Mouse (Mus musculus) mesoderm, embryonic 11.5 days (tissue): ENCODE data around the gene Nxpe4.
A peak's percentile ranks its signal among the peaks of the same experiment; 100 is the strongest.
"Not testable (repeated sequence)": the region's sequence is repeated elsewhere in the genome, so short reads cannot be mapped to it uniquely, and the experiment has no call there.

ENCODE experiments used
- DNase-seq: peaks from one replicate; pipeline ENCODE4 v3.0.0-alpha.2; 2012; ENCODE audit warnings: low read depth, low spot score

Gene Nxpe4

DNA sequence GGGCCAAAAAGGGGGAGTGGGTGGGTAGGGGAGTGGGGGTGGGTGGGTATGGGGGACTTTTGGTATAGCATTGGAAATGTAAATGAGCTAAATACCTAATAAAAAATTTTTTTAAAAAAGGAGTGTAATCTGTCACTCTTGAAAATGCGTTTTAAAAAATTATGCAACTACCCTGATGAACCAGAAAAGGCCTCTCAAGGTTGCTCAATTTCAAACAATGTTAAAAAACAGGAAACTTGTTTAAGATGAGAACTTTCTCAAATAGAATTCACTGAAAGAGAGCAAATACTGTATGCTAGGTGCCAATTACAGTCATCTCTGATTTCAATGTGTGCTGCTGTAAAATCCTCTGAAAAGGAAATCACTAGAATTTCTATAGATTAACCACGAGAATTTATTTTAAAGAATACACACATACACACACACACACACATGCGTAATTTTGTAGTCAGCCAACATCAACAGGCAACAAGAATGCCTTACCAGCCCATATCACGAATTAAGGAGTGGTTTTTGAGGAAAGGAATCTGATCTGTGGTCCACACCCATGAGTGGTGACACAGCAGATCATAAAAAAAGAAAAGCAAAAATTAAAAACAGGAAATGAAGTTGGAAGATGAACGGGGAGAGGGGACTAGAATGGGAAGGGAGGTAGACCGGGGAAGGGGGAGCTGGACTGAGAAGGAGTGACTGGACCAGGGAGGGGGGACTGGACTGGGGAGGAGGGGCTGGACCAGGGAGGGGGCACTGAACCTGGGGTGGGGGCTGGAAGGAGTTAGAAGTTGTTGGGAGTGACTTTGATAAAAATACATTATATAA, 248.6 kb downstream of the Nxpe4 start:
- no peak for DNase-seq

DNA sequence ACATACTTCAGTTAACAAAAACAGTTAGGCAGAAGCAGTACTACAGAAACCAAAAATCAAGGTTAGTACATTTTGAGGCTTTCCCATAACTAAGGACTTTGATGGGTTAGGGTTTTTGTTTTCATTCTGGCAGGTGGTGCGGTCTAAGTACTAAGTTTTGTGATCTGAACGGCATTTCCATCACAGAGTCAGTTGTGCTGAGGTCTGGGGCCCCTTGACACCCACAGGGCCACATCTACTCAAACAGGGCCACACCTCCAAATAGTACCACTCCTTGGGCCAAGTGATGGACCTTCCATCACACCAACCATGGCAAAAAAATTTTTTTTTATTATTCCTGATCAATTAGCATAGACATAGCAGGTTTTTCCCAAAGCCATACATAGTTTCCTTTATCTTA, 251.8 kb downstream of the Nxpe4 start:
- no peak for DNase-seq

DNA sequence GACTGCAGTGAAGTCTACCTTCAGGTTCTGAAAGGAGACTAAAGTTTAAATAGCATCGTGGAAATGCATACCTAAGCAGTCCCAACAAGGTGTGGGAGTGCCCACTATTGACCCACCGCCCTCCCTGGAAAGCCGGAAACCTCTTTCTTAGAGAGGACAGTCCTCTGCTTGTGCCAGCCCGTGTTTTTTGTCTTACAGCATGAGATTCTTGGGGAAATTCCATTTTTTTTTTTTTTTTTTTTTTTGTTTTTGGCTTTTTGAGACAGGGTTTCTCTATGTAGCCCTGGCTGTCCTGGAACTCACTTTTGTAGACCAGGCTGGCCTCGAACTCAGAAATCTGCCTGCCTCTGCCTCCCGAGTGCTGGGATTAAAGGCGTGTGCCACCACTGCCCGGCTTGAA, 255.5 kb downstream of the Nxpe4 start:
- not testable (repeated sequence) for DNase-seq

DNA sequence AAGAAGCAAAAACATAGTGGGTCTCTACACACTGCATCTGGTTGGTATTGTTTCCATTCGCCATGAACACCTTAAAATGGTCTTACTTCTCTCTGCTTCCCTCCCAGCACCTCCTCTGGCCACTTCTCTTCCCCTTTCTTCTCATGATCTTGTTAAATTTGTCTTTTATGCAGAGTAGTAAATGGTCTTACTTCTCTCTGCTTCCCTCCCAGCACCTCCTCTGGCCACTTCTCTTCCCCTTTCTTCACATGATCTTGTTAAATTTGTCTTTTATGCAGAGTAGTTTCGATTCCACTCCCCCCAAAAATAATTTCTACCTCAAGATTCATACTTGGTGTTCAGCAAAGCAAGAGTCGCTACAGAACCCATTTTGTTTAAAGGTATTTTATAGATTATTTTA, 256.2 kb downstream of the Nxpe4 start:
- no peak for DNase-seq

DNA sequence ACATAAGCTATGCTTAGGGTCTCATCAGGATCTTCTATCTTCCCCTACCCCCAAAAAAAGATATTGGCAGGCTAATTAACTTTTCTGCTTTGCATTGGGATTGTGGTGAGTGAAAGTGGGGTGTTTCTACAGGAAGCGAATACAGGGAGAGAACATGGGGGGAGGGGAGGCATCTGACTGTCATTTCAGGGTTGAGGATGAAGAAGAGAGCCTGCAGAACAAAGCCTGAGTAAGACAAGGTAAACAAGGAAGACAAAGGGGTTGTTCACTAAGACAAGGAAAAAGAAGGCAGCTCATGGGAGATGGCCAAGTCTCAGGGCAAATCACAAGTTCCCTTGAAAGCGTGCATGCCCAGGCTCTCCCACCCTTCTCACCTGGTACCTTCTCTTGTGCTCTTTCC, 256.6 kb downstream of the Nxpe4 start:
- DNase-seq, result no peak

DNA sequence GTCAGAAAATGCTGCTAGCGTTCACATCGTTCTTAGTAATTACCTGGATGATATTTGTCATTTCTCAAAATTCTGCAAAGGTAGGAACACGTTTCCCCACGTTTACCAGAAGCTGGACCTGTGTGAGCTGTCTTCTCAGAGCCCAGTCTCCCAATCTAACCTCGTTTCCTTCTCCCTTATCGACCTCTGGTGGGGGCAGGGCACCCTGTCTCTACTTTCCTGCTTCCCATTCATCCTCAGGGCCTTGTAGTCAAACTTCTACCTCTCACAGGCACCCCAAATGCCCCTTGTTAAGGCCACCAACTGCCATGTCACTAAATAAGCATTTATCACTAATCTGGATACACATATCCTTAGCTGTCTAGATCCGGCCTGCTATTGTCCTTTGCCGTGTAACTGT, 257.0 kb downstream of the Nxpe4 start:
- DNase-seq, result no peak

DNA sequence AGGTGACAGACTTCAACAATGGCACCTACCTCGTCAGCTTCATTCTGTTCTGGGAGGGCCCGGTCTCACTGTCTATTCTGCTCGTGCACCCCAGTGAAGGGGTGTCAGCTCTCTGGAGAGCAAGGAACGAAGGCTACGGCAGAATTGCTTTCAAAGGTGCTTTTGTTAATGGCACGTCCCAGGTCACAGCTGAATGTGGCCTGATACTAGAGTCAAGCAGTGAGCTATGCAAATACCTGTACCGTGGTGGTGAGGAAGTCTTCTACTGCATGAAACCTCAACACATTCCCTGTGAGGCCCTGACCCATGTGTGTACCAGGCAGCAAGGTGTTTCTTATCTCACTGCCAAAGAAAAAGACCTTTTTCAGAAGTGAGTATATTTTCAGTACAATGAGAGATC, 258.6 kb downstream of the Nxpe4 start:
- DNase-seq, result no peak

DNA sequence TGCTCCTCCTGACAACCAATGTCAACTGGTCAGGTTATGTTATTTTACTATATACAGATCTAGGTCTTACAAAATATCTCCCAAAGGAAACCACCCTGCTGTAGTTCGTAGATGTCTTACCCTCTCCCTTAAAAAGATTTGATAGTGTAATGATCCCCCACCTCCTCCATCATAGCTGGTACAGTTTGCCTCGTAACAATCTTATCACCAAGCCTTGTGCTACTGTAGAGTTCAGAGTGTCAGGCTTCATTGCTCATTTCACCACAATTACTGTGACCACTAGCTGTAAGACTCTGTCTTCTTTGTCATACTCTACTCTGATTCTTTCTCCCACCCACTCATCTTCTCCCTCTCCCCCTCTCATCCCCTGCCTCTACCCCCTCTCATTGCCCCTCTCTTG, 259.2 kb downstream of the Nxpe4 start:
- DNase-seq, result no peak

DNA sequence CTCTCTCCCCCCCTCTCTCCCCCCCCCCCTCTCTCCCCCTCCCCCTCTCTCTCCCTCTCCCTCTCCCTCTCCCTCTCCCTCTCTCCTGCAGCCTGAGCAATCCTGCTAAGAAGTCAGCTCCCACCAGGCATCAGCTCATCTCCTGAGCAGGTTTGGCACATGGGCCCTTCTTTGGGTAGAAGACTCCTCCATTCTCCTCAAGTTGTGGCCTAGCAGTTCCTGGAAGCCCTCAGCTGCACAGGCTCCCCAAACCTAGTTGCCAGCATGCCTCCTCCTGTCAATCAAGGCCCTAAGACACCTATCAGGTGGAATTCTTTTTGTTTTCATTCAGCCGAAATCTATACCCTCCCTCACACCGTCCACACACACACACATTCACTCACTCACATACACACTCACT, 259.7 kb downstream of the Nxpe4 start:
- DNase-seq, result no peak

DNA sequence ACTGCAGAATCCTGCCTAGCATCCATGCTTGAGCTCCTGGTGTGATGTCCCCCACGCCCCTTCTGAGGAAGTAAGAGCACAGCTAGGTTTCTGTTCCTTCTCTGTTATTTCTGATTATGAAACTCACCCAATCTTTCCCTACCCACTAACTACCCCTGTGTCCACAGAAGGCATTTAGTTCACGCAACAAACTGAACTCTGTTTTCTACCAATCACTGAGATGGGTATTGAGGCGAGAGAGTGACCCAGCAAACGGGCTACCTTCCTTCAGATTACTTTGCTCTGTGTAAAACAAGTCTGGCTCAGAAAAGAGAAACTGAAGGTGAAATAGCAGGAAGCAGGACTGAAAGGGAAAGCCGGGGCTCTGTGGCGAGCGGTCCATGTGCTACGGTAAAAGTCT, 260.6 kb downstream of the Nxpe4 start:
- no peak for DNase-seq

DNA sequence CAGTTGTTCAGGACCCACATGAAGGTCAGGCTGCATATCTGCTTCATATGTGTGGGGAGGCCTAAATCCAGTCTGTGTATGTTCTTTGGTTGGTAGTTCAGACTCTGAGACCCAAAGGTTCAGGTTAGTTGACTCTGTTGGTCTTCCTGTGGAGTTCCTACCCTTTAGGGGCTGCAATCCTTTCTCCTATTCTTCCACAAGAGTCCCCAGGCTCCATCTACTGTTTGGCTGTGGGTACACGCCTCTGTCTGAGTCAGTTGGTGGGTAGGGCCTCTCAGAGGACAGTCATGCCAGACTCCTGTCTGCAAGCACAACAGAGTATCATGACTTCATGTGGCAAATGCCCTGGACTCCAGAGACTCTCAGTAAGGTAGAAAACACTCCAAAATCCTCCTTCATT, 261.4 kb downstream of the Nxpe4 start:
- no peak for DNase-seq

DNA sequence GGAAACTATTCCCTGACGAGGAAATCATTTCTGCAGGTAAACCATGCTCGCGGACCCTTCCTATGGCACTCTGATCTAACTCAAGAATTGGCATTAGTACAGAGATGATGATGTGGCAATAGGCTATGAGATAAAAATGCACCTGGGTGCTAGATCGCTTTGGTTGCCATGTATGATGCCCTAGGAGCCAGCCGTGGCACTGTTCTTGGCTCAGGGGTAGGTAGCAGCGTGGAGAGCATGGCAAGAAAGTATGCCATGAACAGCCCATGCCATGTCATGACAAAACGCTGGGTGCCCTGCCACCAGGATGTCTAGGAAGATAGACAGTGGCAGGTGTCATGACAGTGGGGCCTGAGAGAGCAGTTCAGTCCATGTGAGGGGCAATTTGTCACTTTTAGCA, 265.4 kb downstream of the Nxpe4 start:
- no peak for DNase-seq

DNA sequence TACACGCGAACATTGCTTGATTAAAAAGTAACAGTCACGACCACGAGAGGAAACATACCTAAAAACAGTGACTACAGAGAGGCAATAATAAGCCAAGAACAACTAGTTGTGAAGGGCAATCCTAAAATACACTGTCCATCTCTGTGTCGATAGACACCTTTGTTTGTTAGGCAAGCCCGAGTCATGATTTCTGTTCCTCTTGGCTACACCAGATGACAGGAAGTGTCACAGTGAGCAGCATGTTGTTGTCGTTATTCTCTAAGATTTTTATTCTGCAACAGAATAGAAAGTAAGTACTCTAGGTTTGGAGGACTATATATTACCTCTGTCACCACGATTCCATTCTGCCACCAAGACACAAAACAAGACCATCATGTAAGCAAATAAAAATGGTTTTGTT, 270.6 kb downstream of the Nxpe4 start:
- DNase-seq, result no peak

DNA sequence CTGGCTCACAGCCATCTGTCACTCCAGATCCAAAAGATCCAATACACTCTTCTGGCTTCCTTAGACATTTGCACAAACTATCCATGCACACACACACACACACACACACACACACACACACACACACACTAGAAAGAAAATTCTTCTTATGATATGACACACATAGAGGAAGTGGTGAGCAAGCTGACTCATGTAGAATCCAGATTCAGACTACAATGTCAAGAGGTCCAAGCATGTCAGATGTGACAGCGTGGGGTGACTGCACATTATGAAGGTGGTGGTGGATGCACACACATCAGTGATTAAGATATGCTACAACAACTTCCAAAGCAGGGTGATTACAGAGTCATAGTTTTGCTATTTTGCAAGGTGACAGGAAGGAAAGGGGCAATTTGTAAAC, 282.1 kb downstream of the Nxpe4 start:
- DNase-seq, result no peak

DNA sequence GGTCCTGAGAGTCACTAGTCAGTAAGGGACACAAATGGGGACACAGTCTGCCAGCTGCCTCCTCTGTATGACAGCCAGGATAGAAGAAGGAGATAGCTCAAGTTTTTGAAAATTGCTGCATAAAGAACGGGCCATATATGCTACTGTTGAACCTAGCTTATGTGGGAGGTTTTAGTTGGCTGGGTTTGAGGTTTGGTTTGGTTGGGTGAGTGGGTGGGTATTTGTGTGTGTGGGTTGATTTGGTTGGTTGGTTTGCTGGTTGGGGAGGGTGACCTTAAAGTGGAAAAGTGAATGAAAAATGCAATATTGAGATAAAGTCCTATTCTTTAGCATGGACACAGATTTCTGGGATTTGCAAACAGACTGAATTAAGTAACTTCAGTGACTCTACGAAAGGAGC, 283.0 kb downstream of the Nxpe4 start:
- DNase-seq, result no peak

DNA sequence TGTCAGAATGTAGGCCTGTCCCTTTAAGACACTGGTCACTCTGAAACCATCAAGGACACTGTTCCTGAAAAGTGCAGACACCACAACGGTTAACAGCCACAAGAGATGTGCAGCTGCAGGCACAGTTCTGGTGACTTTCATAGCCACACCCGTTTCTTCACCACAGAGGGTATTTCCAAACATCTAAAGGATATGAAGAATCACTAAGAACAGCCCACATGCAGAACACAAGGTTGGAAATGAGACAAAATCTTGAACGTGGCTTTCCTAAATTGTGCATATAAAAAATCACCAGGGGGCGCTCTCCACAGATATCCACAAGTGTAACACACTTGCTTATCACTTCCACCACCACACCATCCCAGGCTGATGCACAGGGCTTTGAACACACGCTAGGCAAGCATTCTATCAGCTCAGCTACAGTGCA, 286.0 kb downstream of the Nxpe4 start:
- peak; percentile 45 for DNase-seq
